Mouse (Mus musculus): Measurements from ENCODE around the gene Slc38a8.

GRCm38 (mm10) chr8:119505488-119505887, 4.0 kb upstream of the Slc38a8 start:
- no peak for TF ChIP-seq POLR2A (IDR thresholded peaks at IDR 0.05; ENCODE audit: control insufficient read depth, extremely low read depth, insufficient read depth, low read length, poor library complexity)
- TF ChIP-seq CTCF (IDR thresholded peaks at IDR 0.05; ENCODE audit: borderline replicate concordance, control insufficient read depth, extremely low read depth, insufficient read depth, low read length, poor library complexity) = no peak

All from thymus, adult 2 months (tissue).